Mouse (Mus musculus): ENCODE results near the gene Eefsec. TPM values are rescaled to one million over a fixed set of nuclear protein-coding genes. Genes with fewer than 3 reads are reported as not detected.

Gene Eefsec
- polyA plus RNA-seq, 1 experiment from 2014 or later, result 42.2 TPM

- no peak overlapping the region for H3K27ac ChIP-seq (ENCODE audit: low read depth, low read length)
- WGBS, result 77% methylated on average over 8 of the region's 8 CpGs
- peaks cover 8% of the 10 kb centered on the region for H3K4me1 ChIP-seq (ENCODE audit: control insufficient read depth, insufficient read depth, low read length)
- no peaks in the 10 kb centered on the region for H3K36me3 ChIP-seq (ENCODE audit: control insufficient read depth, insufficient read depth, low read length)
- H3K9ac ChIP-seq (ENCODE audit: low read length), result no peak overlapping the region
- H3K4me2 ChIP-seq (ENCODE audit: low read depth), result no peak overlapping the region
- DNase-seq (ENCODE audit: low spot score) (no peak), ATAC-seq (ENCODE audit: insufficient read depth, low FRiP score, low TSS enrichment) (no peak)
- H3K27me3 ChIP-seq (ENCODE audit: control insufficient read depth, insufficient read depth, low read length), result peaks cover 19% of the 10 kb centered on the region
- H3K4me3 ChIP-seq (ENCODE audit: low read depth, low read length), result no peak overlapping the region
- no peaks in the 10 kb centered on the region for H3K9me3 ChIP-seq (ENCODE audit: control insufficient read depth, low read length)
Measured at GRCm38 (mm10) chr6:88233996-88234395, 212.3 kb downstream of the Eefsec start.

- peaks cover 18% of the 10 kb centered on the region for H3K27me3 ChIP-seq (ENCODE audit: control insufficient read depth, insufficient read depth, low read length)
- no peak for ATAC-seq (ENCODE audit: insufficient read depth, low FRiP score, low TSS enrichment)
- no peak overlapping the region for H3K4me2 ChIP-seq (ENCODE audit: low read depth)
- no peaks in the 10 kb centered on the region for H3K9me3 ChIP-seq (ENCODE audit: control insufficient read depth, low read length)
- no peaks in the 10 kb centered on the region for H3K36me3 ChIP-seq (ENCODE audit: control insufficient read depth, insufficient read depth, low read length)
- DNase-seq (ENCODE audit: low spot score), result no peak
- 58% methylated on average over 6 of the region's 6 CpGs for WGBS
- no peak overlapping the region for H3K4me3 ChIP-seq (ENCODE audit: low read depth, low read length)
- H3K9ac ChIP-seq (ENCODE audit: low read length), result no peak overlapping the region
- peaks cover 8% of the 10 kb centered on the region for H3K4me1 ChIP-seq (ENCODE audit: control insufficient read depth, insufficient read depth, low read length)
- no peak overlapping the region for H3K27ac ChIP-seq (ENCODE audit: low read depth, low read length)
Measured at GRCm38 (mm10) chr6:88232221-88232620, 214.1 kb downstream of the Eefsec start.

DNA sequence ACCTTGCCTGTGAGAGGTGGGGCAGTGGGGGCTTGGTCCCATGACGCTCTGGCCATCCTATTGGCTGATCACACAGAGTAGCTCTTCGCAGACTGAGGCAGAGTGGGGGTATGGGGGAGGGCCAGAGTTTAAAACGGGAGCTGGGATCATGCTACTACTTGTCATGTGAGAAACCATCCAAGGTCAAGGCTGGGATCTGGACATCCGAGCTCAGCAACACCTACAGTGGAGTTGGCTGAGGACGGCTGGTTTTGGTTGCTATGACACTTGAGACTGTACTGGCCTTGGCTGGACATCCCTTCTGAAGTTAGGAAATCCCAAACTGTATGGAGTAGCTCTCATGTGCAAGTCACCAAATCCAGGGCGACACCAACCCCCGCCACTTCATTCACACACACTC, 214.5 kb downstream of the Eefsec start:
- Histone ChIP-seq H3K4me2 (ENCODE audit: low read depth) (no peak overlapping the region), H3K9me3 (ENCODE audit: control insufficient read depth, low read length) (no peaks in the 10 kb centered on the region), H3K27ac (ENCODE audit: low read depth, low read length) (no peak overlapping the region), H3K4me1 (ENCODE audit: control insufficient read depth, insufficient read depth, low read length) (peaks cover 8% of the 10 kb centered on the region), H3K4me3 (ENCODE audit: low read depth, low read length) (no peak overlapping the region), H3K36me3 (ENCODE audit: control insufficient read depth, insufficient read depth, low read length) (no peaks in the 10 kb centered on the region), H3K9ac (ENCODE audit: low read length) (no peak overlapping the region), H3K27me3 (ENCODE audit: control insufficient read depth, insufficient read depth, low read length) (peaks cover 14% of the 10 kb centered on the region)
- ATAC-seq (ENCODE audit: insufficient read depth, low FRiP score, low TSS enrichment) (no peak), DNase-seq (ENCODE audit: low spot score) (no peak)
- WGBS, result 85% methylated on average over 7 of the region's 7 CpGs

- Histone ChIP-seq H3K27me3 (ENCODE audit: control insufficient read depth, insufficient read depth, low read length) (peaks cover 5% of the 10 kb centered on the region), H3K9ac (ENCODE audit: low read length) (no peak overlapping the region), H3K4me3 (ENCODE audit: low read depth, low read length) (no peak overlapping the region), H3K4me1 (ENCODE audit: control insufficient read depth, insufficient read depth, low read length) (no peaks in the 10 kb centered on the region), H3K27ac (ENCODE audit: low read depth, low read length) (no peak overlapping the region), H3K4me2 (ENCODE audit: low read depth) (no peak overlapping the region), H3K36me3 (ENCODE audit: control insufficient read depth, insufficient read depth, low read length) (no peaks in the 10 kb centered on the region), H3K9me3 (ENCODE audit: control insufficient read depth, low read length) (no peaks in the 10 kb centered on the region)
- WGBS, result 88% methylated on average over 12 of the region's 12 CpGs
- no peak for ATAC-seq (ENCODE audit: insufficient read depth, low FRiP score, low TSS enrichment)
- no peak for DNase-seq (ENCODE audit: low spot score)
Measured at GRCm38 (mm10) chr6:88229221-88229620, 217.1 kb downstream of the Eefsec start.

DNA sequence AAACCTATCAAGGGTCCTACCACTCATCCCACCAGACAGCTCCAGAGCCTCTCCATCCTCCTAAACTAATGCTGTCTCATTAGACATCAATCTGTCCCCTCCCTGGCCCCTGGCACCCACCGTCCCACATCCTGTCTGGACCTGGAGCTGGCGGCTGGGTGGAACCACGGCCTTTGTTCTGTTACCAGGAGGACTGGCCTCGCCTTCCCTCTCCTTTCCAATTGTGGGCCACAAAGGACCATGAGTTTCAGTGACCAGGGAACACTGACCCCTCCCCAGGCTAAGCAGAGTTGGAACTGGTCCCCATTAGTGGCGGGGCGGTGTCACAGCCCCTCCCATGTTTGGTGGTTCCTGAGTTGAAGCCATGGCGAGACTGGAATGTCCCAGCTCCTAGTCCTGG, 218.8 kb downstream of the Eefsec start:
- Histone ChIP-seq H3K27me3 (ENCODE audit: control insufficient read depth, insufficient read depth, low read length) (peaks cover 3% of the 10 kb centered on the region; the same call in 1 of the 2 replicates), H3K9me3 (ENCODE audit: control insufficient read depth, low read length) (no peaks in the 10 kb centered on the region), H3K36me3 (ENCODE audit: control insufficient read depth, insufficient read depth, low read length) (no peaks in the 10 kb centered on the region), H3K4me1 (ENCODE audit: control insufficient read depth, insufficient read depth, low read length) (no peaks in the 10 kb centered on the region), H3K9ac (ENCODE audit: low read length) (no peak overlapping the region), H3K4me3 (ENCODE audit: low read depth, low read length) (no peak overlapping the region), H3K4me2 (ENCODE audit: low read depth) (no peak overlapping the region), H3K27ac (ENCODE audit: low read depth, low read length) (no peak overlapping the region)
- WGBS, result 43% methylated on average over 7 of the region's 7 CpGs
- ATAC-seq (ENCODE audit: insufficient read depth, low FRiP score, low TSS enrichment) (no peak), DNase-seq (ENCODE audit: low spot score) (no peak)

GRCm38 (mm10) chr6:88226570-88226994, 219.8 kb downstream of the Eefsec start:
- Histone ChIP-seq H3K36me3 (ENCODE audit: control insufficient read depth, insufficient read depth, low read length) (no peaks in the 10 kb centered on the region), H3K9me3 (ENCODE audit: control insufficient read depth, low read length) (no peaks in the 10 kb centered on the region), H3K4me3 (ENCODE audit: low read depth, low read length) (no peak overlapping the region), H3K4me1 (ENCODE audit: control insufficient read depth, insufficient read depth, low read length) (no peaks in the 10 kb centered on the region), H3K9ac (ENCODE audit: low read length) (no peak overlapping the region), H3K27me3 (ENCODE audit: control insufficient read depth, insufficient read depth, low read length) (peaks cover 3% of the 10 kb centered on the region; the same call in 1 of the 2 replicates), H3K4me2 (ENCODE audit: low read depth) (no peak overlapping the region), H3K27ac (ENCODE audit: low read depth, low read length) (no peak overlapping the region)
- ATAC-seq (ENCODE audit: insufficient read depth, low FRiP score, low TSS enrichment), result peak; percentile 63
- peak; percentile 21 for DNase-seq (ENCODE audit: low spot score)
- 9% methylated on average over 5 of the region's 5 CpGs for WGBS

DNA sequence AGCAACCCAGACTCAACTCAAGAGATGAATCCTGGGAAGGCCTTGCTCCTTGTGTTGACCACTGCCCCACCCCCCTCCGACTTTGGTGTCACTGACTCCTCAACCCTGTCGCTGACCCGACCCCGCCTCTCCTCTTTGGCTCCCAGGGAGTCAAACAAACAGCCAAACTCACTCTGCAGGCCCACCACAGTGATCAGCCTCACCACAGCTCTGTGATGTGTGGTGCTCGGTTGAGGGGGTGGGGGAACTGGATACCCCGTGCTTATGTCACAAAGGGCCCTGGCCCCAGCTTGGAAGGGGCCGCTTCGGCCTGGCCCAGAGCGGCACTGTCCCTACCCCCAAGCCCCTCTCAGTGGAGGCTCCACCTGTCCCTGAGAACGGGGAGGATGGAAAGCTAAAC, 224.4 kb downstream of the Eefsec start, which contains the start of gene Dnajb8:
Gene Dnajb8, plus strand, starts transcription at position 301 of the 400 bp plus-strand sequence.
- no peaks in the 10 kb centered on the region for H3K4me1 ChIP-seq (ENCODE audit: control insufficient read depth, insufficient read depth, low read length)
- no peaks in the 10 kb centered on the region for H3K27me3 ChIP-seq (ENCODE audit: control insufficient read depth, insufficient read depth, low read length)
- no peak within 1 kb of the TSS for H3K9ac ChIP-seq (ENCODE audit: low read length)
- no peak within 1 kb of the TSS for H3K4me3 ChIP-seq (ENCODE audit: low read depth, low read length)
- no peak for DNase-seq (ENCODE audit: low spot score)
- H3K4me2 ChIP-seq (ENCODE audit: low read depth), result no peak within 1 kb of the TSS
- no peaks in the 10 kb centered on the region for H3K36me3 ChIP-seq (ENCODE audit: control insufficient read depth, insufficient read depth, low read length)
- 0 out of 2 replicates have a peak, but pooled peaks cover 3% of the 10 kb centered on the region for H3K9me3 ChIP-seq (ENCODE audit: control insufficient read depth, low read length)
- ATAC-seq (ENCODE audit: insufficient read depth, low FRiP score, low TSS enrichment), result no peak
- H3K27ac ChIP-seq (ENCODE audit: low read depth, low read length), result no peak within 1 kb of the TSS
- 34% methylated on average over 10 of the region's 10 CpGs for WGBS

GRCm38 (mm10) chr6:88219094-88219493, 227.2 kb downstream of the Eefsec start:
- Histone ChIP-seq H3K27me3 (ENCODE audit: control insufficient read depth, insufficient read depth, low read length) (no peaks in the 10 kb centered on the region), H3K9me3 (ENCODE audit: control insufficient read depth, low read length) (0 out of 2 replicates have a peak, but pooled peaks cover 3% of the 10 kb centered on the region), H3K9ac (ENCODE audit: low read length) (no peak overlapping the region), H3K36me3 (ENCODE audit: control insufficient read depth, insufficient read depth, low read length) (no peaks in the 10 kb centered on the region), H3K4me2 (ENCODE audit: low read depth) (no peak overlapping the region), H3K27ac (ENCODE audit: low read depth, low read length) (no peak overlapping the region), H3K4me1 (ENCODE audit: control insufficient read depth, insufficient read depth, low read length) (no peaks in the 10 kb centered on the region), H3K4me3 (ENCODE audit: low read depth, low read length) (no peak overlapping the region)
- ATAC-seq (ENCODE audit: insufficient read depth, low FRiP score, low TSS enrichment) (no peak), DNase-seq (ENCODE audit: low spot score) (no peak)
- 38% methylated on average over 4 of the region's 4 CpGs for WGBS

GRCm38 (mm10) chr6:88216199-88216598, 230.1 kb downstream of the Eefsec start:
- Histone ChIP-seq H3K27me3 (ENCODE audit: control insufficient read depth, insufficient read depth, low read length) (no peaks in the 10 kb centered on the region), H3K9ac (ENCODE audit: low read length) (no peak overlapping the region), H3K9me3 (ENCODE audit: control insufficient read depth, low read length) (0 out of 2 replicates have a peak, but pooled peaks cover 3% of the 10 kb centered on the region), H3K4me1 (ENCODE audit: control insufficient read depth, insufficient read depth, low read length) (no peaks in the 10 kb centered on the region), H3K4me2 (ENCODE audit: low read depth) (no peak overlapping the region), H3K4me3 (ENCODE audit: low read depth, low read length) (no peak overlapping the region), H3K36me3 (ENCODE audit: control insufficient read depth, insufficient read depth, low read length) (no peaks in the 10 kb centered on the region), H3K27ac (ENCODE audit: low read depth, low read length) (no peak overlapping the region)
- WGBS, result 77% methylated on average over 4 of the region's 4 CpGs
- DNase-seq (ENCODE audit: low spot score), result no peak
- ATAC-seq (ENCODE audit: insufficient read depth, low FRiP score, low TSS enrichment), result no peak
